In genomic region chr10:59220824-59221472, GRCm38 (mm10) we compare ENCODE assay signal across 8 mouse cellular contexts. TPM values are rescaled to one million over a fixed set of nuclear protein-coding genes. Genes with fewer than 3 reads are reported as not detected.
DNase-seq lines count a peak whose midpoint lies in the region; ATAC-seq and TF ChIP-seq lines count a peak whose summit lies in the region.

No protein-coding gene starts in this region.

- no peaks in the 10 kb centered on the region for H3K27me3 ChIP-seq in kidney, postnatal 0 days (ENCODE audit: insufficient read depth, low read length)
- no peaks in the 10 kb centered on the region for H3K27me3 ChIP-seq in myocyte (ENCODE audit: control insufficient read depth, insufficient read depth, insufficient read length)

- peak overlapping the region; percentile 76 for H3ac ChIP-seq in myocyte (ENCODE audit: control insufficient read depth, insufficient read length)

- WGBS in kidney, postnatal 0 days = 1% methylated on average over 38 of the region's 39 CpGs

- H3K36me3 ChIP-seq in kidney, postnatal 0 days (ENCODE audit: insufficient read depth, low read length) = no peaks in the 10 kb centered on the region
- H3K36me3 ChIP-seq in myocyte (ENCODE audit: control insufficient read depth, insufficient read depth) = no peaks in the 10 kb centered on the region

- H3K9me3 ChIP-seq in kidney, postnatal 0 days (replicated peaks; ENCODE audit: low read length) = no peaks in the 10 kb centered on the region

- peaks cover 79% of the 10 kb centered on the region for H3K79me2 ChIP-seq in myocyte (ENCODE audit: control insufficient read depth, insufficient read depth)

- H3K27ac ChIP-seq in kidney, postnatal 0 days = peak overlapping the region; percentile 94

- peak overlapping the region; percentile 82 for H3K4me3 ChIP-seq in kidney, postnatal 0 days (replicated peaks; ENCODE audit: low read depth, low read length)
- H3K4me3 ChIP-seq in myocyte = peak overlapping the region; percentile 90

- peak overlapping the region; percentile 93 for H3K9ac ChIP-seq in kidney, postnatal 0 days (ENCODE audit: low read depth, low read length)

- 0 out of 2 replicates have a peak, but pooled peaks cover 12% of the 10 kb centered on the region for H3K4me1 ChIP-seq in kidney, postnatal 0 days (replicated peaks; ENCODE audit: insufficient read depth, low read length)

- TF ChIP-seq CTCF in kidney, postnatal 0 days (IDR thresholded peaks at IDR 0.05; ENCODE audit: low read depth) = no peak

- H3K4me2 ChIP-seq in kidney, postnatal 0 days (ENCODE audit: low read length) = peak overlapping the region; percentile 78
- H3K4me2 ChIP-seq in myocyte (ENCODE audit: low read depth) = peak overlapping the region; percentile 64

- TF ChIP-seq POLR2A in myocyte (IDR thresholded peaks at IDR 0.05; ENCODE audit: insufficient read length, low read depth) = peak; percentile 71

- no peak for ATAC-seq in kidney, postnatal 0 days (replicated peaks; ENCODE audit: low FRiP score, low read depth)
- no peak for ATAC-seq in megakaryocyte progenitor cell, adult 5-6 weeks (replicated peaks; ENCODE audit: poor library complexity)

- peak; percentile 46 for DNase-seq in adrenal gland, postnatal 14 days
- DNase-seq in adrenal gland, postnatal 10 days = no peak
- peak; percentile 28 to 35 for DNase-seq in right cerebral cortex, postnatal 10 days (ENCODE audit: low spot score in 2 of 2)
- DNase-seq in right cerebral cortex, postnatal 14 days = no peak
- DNase-seq in kidney, postnatal 0 days (ENCODE audit: low spot score) = peak; percentile 65
- DNase-seq in right cerebral cortex, postnatal 4 days = no peak

TF ChIP-seq in myocyte, 11 proteins besides CTCF, POLR2A, EP300 and RAD21:
- no peak for TF ChIP-seq SRF (IDR thresholded peaks at IDR 0.05; ENCODE audit: control insufficient read depth, insufficient read length, low read depth)
- no peak for TF ChIP-seq MAX (IDR thresholded peaks at IDR 0.05; ENCODE audit: low read depth)
- peak in 1 of 3 experiments; percentile 31 for TF ChIP-seq MYOD1 (IDR thresholded peaks at IDR 0.05; ENCODE audit: control insufficient read depth in 1 of 3, insufficient read length in 2 of 3, low read depth in 2 of 3)
- peak; percentile 61 for TF ChIP-seq POLR2AphosphoS2 (IDR thresholded peaks at IDR 0.05; ENCODE audit: insufficient read length, low read depth)
- TF ChIP-seq USF1 (IDR thresholded peaks at IDR 0.05; ENCODE audit: low read depth) = no peak
- no peak for TF ChIP-seq REST (IDR thresholded peaks at IDR 0.05; ENCODE audit: insufficient read depth, insufficient read length)
- no peak for TF ChIP-seq E2F4 (IDR thresholded peaks at IDR 0.05; ENCODE audit: insufficient read depth)
- no peak for TF ChIP-seq TCF3 (IDR thresholded peaks at IDR 0.05; ENCODE audit: insufficient read length, low read depth)
- TF ChIP-seq MYOG (IDR thresholded peaks at IDR 0.05; ENCODE audit: control insufficient read depth in 1 of 3, insufficient read depth in 1 of 3, insufficient read length in 2 of 3, low read depth in 2 of 3) = no peak
- TF ChIP-seq TCF12 (IDR thresholded peaks at IDR 0.05; ENCODE audit: insufficient read depth, poor library complexity, severe bottlenecking) = no peak
- no peak for TF ChIP-seq CEBPB (IDR thresholded peaks at IDR 0.05; ENCODE audit: insufficient read depth, poor library complexity, severe bottlenecking)

RNA-seq across cellular contexts. Expression of gene Sept10, which starts 0.7 kb away (rescaled TPM):
- 52.2 and 54.0 TPM in 2 replicates for total RNA-seq in adrenal gland, postnatal 14 days (2021)
- 10 to 100 TPM; 48.4 to 57.3 TPM for total RNA-seq in adrenal gland, postnatal 10 days (2021)
- polyA plus RNA-seq in kidney, postnatal 0 days (2015; fragmentation: Nextera tagmentation; extraction: Ambion mirVana) = 60.8 and 62.7 TPM in 2 replicates
- polyA plus RNA-seq in myocyte (2012; fragmentation: generic; extraction: Trizol) = 16.9 TPM
- total RNA-seq in megakaryocyte progenitor cell, adult 5-6 weeks (2015) = 2.5 and 5.6 TPM in 2 replicates
- total RNA-seq in megakaryocyte progenitor cell, adult 5-6 weeks (2017) = 10.2 and 10.6 TPM in 2 replicates

RNA-seq across cellular contexts. Expression of gene Sowahc, which starts 0.8 kb away (rescaled TPM):
- 22.7 and 24.6 TPM in 2 replicates for total RNA-seq in adrenal gland, postnatal 14 days (2021)
- total RNA-seq in adrenal gland, postnatal 10 days (2021) = 10 to 100 TPM; 20.1 to 22.0 TPM
- 7.6 and 8.7 TPM in 2 replicates for polyA plus RNA-seq in kidney, postnatal 0 days (2015; fragmentation: Nextera tagmentation; extraction: Ambion mirVana)
- 1.2 TPM for polyA plus RNA-seq in myocyte (2012; fragmentation: generic; extraction: Trizol)
- total RNA-seq in megakaryocyte progenitor cell, adult 5-6 weeks (2015) = 10.0 and 19.3 TPM in 2 replicates
- total RNA-seq in megakaryocyte progenitor cell, adult 5-6 weeks (2017) = 11.5 and 19.2 TPM in 2 replicates

Comparison
In these comparisons a context has a peak if more than half of its experiments do, and no peak if none do; other contexts are left out.
1. DNase-seq: peak in adrenal gland, postnatal 14 days (single experiment), right cerebral cortex, postnatal 10 days (2 of 2) and kidney, postnatal 0 days (single experiment); none in adrenal gland, postnatal 10 days (single experiment), right cerebral cortex, postnatal 14 days (single experiment) and right cerebral cortex, postnatal 4 days (single experiment).